Mouse (Mus musculus) Patski (cell line): ENCODE data around the gene Fbxl17. TPM values are rescaled to one million over a fixed set of nuclear protein-coding genes. Genes with fewer than 3 reads are reported as not detected.

ENCODE experiments used
- ATAC-seq: fragments of 100-300 bp; one replicate; pipeline ENCODE4 v1.8.0; 2021
- CTCF ChIA-PET: fragments of 350-600 bp; sonication (Branson Sonifier 250); formaldehyde crosslinking; loops from one replicate; lab custom pipeline; 2022; ENCODE audit warnings: inconsistent platforms; lab: Charles Lee
- POLR2A ChIA-PET: fragments of 350-600 bp; sonication (Branson Sonifier 250); formaldehyde crosslinking; loops from one replicate; lab custom pipeline; 2022; ENCODE audit warnings: antibody characterized with exemption, inconsistent platforms; lab: Charles Lee
- DNase-seq: peaks from one replicate; pipeline ENCODE4 v3.0.0-alpha.2; 2011; ENCODE audit warnings: low read depth, low spot score
- H3K27me3 ChIP-seq: fragments of 371-371 bp; one replicate; pipeline ENCODE4 v1.5.1; 2021
- CTCF ChIP-seq: fragments of 100-300 bp; IDR thresholded peaks from one replicate; pipeline ENCODE4 v1.5.1; 2021
- in situ Hi-C: fragments of 300-500 bp; cut with MboI; formaldehyde crosslinking; loops from 3 replicates; pipeline ENCODE4 v1.11.1; 2018; ENCODE audit warnings: low pct_unique_long_range_greater_than_20kb, mixed read lengths
- polyA plus RNA-seq: library from polyadenylated mRNA; unstranded; gene quantifications from one replicate; pipeline ENCODE4 v1.2.3, GENCODE M21; 2021

The Fbxl17 gene
- polyA plus RNA-seq, 1 experiment from 2014 or later = 28.7 TPM

DNA sequence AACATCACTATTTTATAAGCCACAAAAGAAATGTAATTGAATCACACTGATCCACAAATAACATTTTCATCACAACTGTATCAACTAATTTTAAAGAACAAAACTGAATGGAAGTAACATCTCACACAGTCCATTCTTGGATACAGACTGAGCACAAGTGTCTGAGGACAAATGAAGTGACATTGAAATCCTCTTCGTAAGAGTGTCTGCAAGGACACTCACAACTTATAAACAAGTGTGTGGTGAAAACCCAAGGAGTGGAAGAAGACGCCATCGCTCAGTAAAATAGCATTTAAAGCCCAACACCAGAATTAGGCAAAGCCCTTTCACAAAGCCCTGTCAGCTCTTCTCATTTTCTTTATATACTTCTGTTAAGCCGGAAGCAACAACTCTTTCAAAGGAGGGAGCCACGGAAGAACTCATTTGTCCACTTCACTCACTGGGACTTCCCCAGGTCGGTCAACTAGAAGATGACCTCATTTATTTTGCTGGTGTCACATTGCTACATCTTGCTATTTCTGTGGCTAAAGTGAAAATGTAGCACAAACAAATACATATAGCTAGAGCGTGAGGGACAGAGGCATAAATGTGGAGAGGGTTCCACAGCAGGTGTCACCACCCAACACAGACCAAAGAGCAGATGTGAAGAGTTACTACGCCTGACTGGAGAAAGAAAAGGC is 130.0 kb downstream of the Fbxl17 start:
- no peaks in the 10 kb centered on the region for H3K27me3 ChIP-seq
- POLR2A ChIA-PET = no interaction called here
- DNase-seq = no peak
- in situ Hi-C loops = no loop called here
- no peak for TF ChIP-seq CTCF
- CTCF ChIA-PET = interaction anchor here (0.8 to 1.4 kb wide), 4 partner anchors 16 to 99 kb away, joined by 3 read pairs; no protein-coding TSS in a partner anchor
- no peak for ATAC-seq

DNA sequence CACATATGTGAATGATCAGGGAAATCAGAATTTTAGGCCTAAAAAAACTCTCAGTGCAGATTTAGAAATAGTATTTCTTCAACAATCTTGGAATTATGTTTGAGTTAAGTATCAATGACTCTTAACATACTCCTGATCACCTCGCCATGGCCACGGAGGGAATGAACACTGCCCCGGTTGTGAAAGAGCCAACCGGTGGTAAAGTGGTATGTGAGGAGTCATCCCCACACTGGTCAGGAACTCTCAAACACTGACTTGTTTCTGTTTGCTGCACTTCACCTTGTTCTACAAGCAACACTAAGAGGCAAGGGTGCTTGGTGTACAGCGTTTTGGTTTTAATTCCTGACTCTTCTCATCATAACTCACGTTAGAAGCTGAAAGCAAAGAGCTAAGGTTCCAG is 132.3 kb downstream of the Fbxl17 start:
- TF ChIP-seq CTCF = no peak
- H3K27me3 ChIP-seq = no peaks in the 10 kb centered on the region
- ChIA-PET CTCF (interaction anchor here (1.1 to 2.9 kb wide), 3 partner anchors 11 to 46 kb away, joined by 3 to 10 read pairs (median 4); no protein-coding TSS in a partner anchor), POLR2A (interaction anchor here (1.3 kb wide), 1 partner anchor 10 kb away, joined by 4 read pairs; no protein-coding TSS in a partner anchor)
- DNase-seq (no peak), ATAC-seq (no peak)
- in situ Hi-C loops = no loop called here

DNA sequence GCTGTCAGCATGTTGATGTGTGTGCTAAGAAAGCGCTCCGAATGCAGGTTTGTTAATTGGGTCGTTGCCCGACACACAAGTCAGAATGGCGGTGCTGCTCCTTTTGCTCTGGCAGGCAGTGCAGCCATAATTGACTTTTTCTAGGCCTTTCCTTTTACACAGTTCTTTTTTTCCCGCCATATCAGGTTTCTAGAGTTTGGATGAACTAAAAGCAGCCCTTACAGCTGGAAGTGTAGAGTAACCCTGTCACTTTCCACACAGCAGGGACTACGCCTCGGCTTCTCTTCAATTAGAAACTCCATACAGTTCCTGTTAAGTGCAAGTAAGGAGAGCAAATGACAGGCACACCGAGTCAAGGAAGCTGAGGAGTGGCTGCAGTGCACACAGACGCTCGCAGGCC is 133.8 kb downstream of the Fbxl17 start:
- in situ Hi-C loops = no loop called here
- H3K27me3 ChIP-seq = no peaks in the 10 kb centered on the region
- DNase-seq (no peak), ATAC-seq (no peak)
- POLR2A ChIA-PET = no interaction called here
- CTCF ChIA-PET = interaction anchor here (2.9 kb wide), 1 partner anchor 47 kb away, joined by 10 read pairs; no protein-coding TSS in a partner anchor
- TF ChIP-seq CTCF = no peak

DNA sequence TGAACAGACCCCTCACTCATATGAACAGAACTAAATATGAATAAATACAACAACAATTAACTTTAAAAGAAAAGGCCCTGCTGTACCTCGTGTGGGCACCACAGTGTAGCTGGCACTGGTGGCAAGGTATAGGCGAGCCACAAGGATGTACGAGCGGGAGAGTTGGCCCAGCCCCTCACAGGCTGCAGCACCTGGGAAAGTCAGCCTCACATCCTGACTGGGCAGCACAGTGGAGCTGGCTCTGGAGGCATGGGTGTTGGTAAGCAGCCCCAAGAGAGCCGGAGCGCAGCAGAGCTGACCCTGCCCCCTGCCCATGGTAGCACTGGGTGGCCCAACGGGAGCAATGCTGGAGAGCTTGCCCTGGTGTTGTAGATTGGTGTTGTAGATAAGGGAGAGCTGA is 135.2 kb downstream of the Fbxl17 start:
- CTCF ChIA-PET = interaction anchor here (0.8 kb wide), 1 partner anchor 40 kb away, joined by 4 read pairs; no protein-coding TSS in a partner anchor
- H3K27me3 ChIP-seq = no peaks in the 10 kb centered on the region
- in situ Hi-C loops = no loop called here
- POLR2A ChIA-PET = no interaction called here
- no peak for TF ChIP-seq CTCF
- DNase-seq (no peak), ATAC-seq (no peak)

DNA sequence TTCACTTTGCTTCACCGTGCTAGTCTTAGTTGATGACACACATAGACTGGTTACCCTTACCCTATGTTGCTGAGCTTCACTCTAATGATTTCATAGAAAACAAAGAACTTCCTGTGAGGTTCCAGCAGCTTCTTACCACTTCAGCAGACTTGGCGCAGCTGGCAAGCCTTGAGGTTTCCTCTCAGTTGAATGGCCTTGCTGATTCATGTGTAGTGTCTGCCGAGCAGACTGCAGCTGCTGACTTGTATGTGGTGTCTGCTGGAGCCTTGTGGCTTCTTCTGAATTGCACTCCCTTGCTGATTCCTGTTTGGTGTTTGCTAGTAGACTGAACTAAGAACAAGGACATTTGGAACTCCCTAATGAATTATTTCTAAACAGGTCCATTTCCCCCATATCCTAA is 137.6 kb downstream of the Fbxl17 start:
- ATAC-seq (no peak), DNase-seq (no peak)
- in situ Hi-C loops = no loop called here
- CTCF ChIA-PET = interaction anchor here (1.0 to 1.6 kb wide), 2 partner anchors 10 to 11 kb away, joined by 3 to 4 read pairs; no protein-coding TSS in a partner anchor
- POLR2A ChIA-PET = no interaction called here
- no peak for TF ChIP-seq CTCF
- no peaks in the 10 kb centered on the region for H3K27me3 ChIP-seq

DNA sequence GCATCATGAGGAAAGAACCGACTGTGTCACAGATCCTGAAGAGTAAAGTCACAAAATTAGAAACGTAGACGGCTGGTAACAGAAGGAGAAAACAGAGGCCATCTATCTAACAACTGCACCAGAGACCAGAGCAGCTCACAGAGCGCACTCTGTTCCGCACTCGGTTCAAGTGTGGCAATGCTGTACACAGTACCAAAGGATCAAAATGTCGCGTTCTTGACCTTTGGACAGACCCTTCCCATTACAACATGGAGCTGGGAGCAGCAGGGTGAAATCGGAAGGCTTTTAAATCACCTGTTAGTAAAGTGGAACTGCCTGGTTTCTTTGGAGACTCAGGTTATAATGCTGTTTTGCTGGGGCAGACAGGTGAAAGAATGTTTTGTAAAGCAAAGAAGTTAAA is 138.1 kb downstream of the Fbxl17 start:
- in situ Hi-C loops = no loop called here
- DNase-seq = no peak
- TF ChIP-seq CTCF = no peak
- no peaks in the 10 kb centered on the region for H3K27me3 ChIP-seq
- ChIA-PET CTCF (interaction anchor here (1.0 to 1.6 kb wide), 2 partner anchors 10 to 12 kb away, joined by 3 to 4 read pairs; no protein-coding TSS in a partner anchor), POLR2A (no interaction called here)
- no peak for ATAC-seq

DNA sequence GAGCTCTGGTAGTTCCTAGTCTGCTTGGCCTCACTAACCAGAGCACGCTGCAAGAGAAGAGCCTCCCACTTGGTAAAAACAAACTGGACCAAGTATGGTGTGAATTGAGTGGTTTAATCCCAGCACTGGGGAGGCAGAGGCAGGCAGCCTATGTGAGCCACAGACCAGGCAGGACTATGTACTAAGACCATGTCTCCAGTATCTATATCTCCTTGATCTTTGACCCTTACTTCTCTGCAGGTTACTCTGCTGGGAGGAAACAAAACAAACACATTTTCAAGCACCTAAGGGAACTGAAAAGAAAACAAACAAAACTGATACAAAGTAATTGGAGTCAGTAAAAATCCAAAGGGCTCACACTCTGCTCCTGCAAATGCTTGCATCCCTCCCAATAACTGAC is 141.0 kb downstream of the Fbxl17 start:
- in situ Hi-C loops = no loop called here
- DNase-seq = no peak
- no peaks in the 10 kb centered on the region for H3K27me3 ChIP-seq
- ATAC-seq = no peak
- ChIA-PET POLR2A (no interaction called here), CTCF (no interaction called here)
- TF ChIP-seq CTCF = no peak

DNA sequence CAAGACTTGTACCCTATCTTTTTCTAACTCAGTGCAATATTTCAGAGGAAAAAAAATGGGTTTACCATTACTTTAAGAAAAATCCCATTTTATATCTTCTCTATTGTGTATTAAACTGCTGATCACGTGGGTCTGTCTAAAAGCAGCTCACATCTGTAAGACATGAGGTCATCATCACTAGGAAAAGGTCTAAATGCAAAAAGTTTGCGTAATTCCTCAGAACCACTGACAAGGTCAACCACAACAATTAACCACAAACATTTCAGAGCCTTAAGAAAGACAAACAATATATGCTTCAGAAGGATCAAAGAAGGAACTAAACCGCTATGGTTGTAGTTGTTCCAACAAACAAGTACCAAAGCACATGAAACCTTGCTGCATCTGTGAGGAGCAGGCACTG is 143.6 kb downstream of the Fbxl17 start:
- CTCF ChIA-PET = interaction anchor here (1.0 to 1.2 kb wide), 2 partner anchors 9 to 11 kb away, joined by 3 read pairs; no protein-coding TSS in a partner anchor
- no peak for TF ChIP-seq CTCF
- POLR2A ChIA-PET = no interaction called here
- DNase-seq (no peak), ATAC-seq (no peak)
- no peaks in the 10 kb centered on the region for H3K27me3 ChIP-seq
- in situ Hi-C loops = no loop called here

DNA sequence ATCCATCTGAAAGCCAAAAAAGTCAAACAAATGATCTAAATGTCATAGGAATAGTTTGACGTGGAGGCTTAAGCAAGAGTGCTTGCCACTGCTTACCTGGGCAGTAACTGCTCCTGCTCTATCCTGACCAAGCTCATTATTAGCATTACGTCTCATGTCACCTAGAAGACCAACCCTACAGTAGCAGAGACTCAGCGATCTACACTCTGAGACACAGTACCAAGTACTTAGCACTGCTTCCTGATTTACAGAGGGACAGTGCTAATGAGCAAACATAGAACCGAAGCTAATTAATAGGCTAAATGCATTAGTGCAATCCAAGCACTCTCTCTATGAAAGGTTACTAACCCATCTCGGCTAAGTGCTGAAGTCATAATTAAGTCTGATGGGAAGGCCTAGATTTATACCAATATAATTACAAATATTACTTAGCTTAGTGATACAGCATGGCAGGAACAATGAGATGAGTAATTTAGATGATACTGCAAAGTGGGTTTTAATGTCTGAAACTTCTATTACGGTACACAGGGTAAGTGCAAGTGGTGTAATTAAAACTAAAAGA is 147.1 kb downstream of the Fbxl17 start:
- ATAC-seq = no peak
- in situ Hi-C loops = no loop called here
- DNase-seq = no peak
- no peaks in the 10 kb centered on the region for H3K27me3 ChIP-seq
- TF ChIP-seq CTCF = no peak
- ChIA-PET CTCF (interaction anchor here (1.3 kb wide), 1 partner anchor 10 kb away, joined by 3 read pairs; no protein-coding TSS in a partner anchor), POLR2A (no interaction called here)

DNA sequence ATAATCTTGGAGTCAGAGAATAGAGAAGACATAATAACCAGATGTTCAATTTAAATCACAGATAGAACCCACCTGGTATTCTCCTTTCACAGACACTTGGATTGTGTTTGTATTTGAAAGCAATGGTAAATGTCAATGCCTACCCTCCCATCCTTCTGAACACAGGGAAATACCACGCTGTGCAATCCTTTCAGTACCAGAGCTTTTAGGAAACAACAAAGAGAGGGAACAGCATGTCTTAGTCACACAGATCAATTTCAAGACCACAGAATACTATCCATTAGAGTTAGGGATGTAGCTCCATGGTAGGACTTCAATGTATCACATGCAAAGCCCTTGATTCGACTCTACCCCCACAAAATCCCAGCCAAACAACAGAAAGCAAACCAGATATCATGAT is 148.1 kb downstream of the Fbxl17 start:
- in situ Hi-C loops = no loop called here
- H3K27me3 ChIP-seq = no peaks in the 10 kb centered on the region
- TF ChIP-seq CTCF = no peak
- no peak for ATAC-seq
- ChIA-PET POLR2A (no interaction called here), CTCF (interaction anchor here (0.6 to 1.3 kb wide), 2 partner anchors 11 to 95 kb away, joined by 3 read pairs; no protein-coding TSS in a partner anchor)
- no peak for DNase-seq
